Mouse (Mus musculus): ENCODE results near the gene 6030498E09Rik. TPM values are rescaled to one million over a fixed set of nuclear protein-coding genes. Genes with fewer than 3 reads are reported as not detected.

6030498E09Rik gene
- polyA plus RNA-seq (2012; rRNA removed) = not detected in 2 replicates

- Histone ChIP-seq H3K4me1 (ENCODE audit: control insufficient read depth, insufficient read depth, low read length) (no peaks in the 10 kb centered on the region), H3K27ac (ENCODE audit: insufficient read depth, low read length) (no peak within 1 kb of the TSS), H3K27me3 (ENCODE audit: control insufficient read depth, insufficient read depth, low read length) (no peaks in the 10 kb centered on the region), H3K4me3 (replicated peaks; ENCODE audit: insufficient read depth, low read depth, low read length) (no peak within 1 kb of the TSS)
- DNase-seq = no peak
- WGBS = 75% methylated on average over 9 of the region's 9 CpGs
- TF ChIP-seq CTCF (IDR thresholded peaks at IDR 0.05; ENCODE audit: borderline replicate concordance, insufficient read depth, low read depth, low read length) = no peak
- no peak for TF ChIP-seq POLR2A (IDR thresholded peaks at IDR 0.05; ENCODE audit: borderline replicate concordance, insufficient read depth, low read length)
Measured at GRCm38 (mm10) chrX:38772478-38772877, at the start of gene 6030498E09Rik. Gene 6030498E09Rik (plus strand): TSS chrX:38772671.

GRCm38 (mm10) chrX:38730081-38730480 is 42.4 kb upstream of the 6030498E09Rik start:
- H3K4me3 ChIP-seq (replicated peaks; ENCODE audit: insufficient read depth, low read depth, low read length) = no peak overlapping the region
- TF ChIP-seq POLR2A (IDR thresholded peaks at IDR 0.05; ENCODE audit: borderline replicate concordance, insufficient read depth, low read length) (no peak), CTCF (IDR thresholded peaks at IDR 0.05; ENCODE audit: borderline replicate concordance, insufficient read depth, low read depth, low read length) (no peak)
- WGBS = 51% methylated on average over 5 of the region's 5 CpGs

GRCm38 (mm10) chrX:38730639-38731038 is 41.8 kb upstream of the 6030498E09Rik start:
- TF ChIP-seq CTCF (IDR thresholded peaks at IDR 0.05; ENCODE audit: borderline replicate concordance, insufficient read depth, low read depth, low read length) (no peak), POLR2A (IDR thresholded peaks at IDR 0.05; ENCODE audit: borderline replicate concordance, insufficient read depth, low read length) (no peak)
- no peak for DNase-seq
- H3K4me1 ChIP-seq (ENCODE audit: control insufficient read depth, insufficient read depth, low read length) = no peaks in the 10 kb centered on the region
- no peak overlapping the region for H3K4me3 ChIP-seq (replicated peaks; ENCODE audit: insufficient read depth, low read depth, low read length)
- H3K27me3 ChIP-seq (ENCODE audit: control insufficient read depth, insufficient read depth, low read length) = no peaks in the 10 kb centered on the region
- 16% methylated on average over 2 of the region's 2 CpGs for WGBS
- no peak overlapping the region for H3K27ac ChIP-seq (ENCODE audit: insufficient read depth, low read length)

More at GRCm38 (mm10) chrX:38730081-38730480, 42.4 kb upstream of the 6030498E09Rik start:
- Histone ChIP-seq H3K27me3 (ENCODE audit: control insufficient read depth, insufficient read depth, low read length) (no peaks in the 10 kb centered on the region), H3K27ac (ENCODE audit: insufficient read depth, low read length) (no peak overlapping the region), H3K4me1 (ENCODE audit: control insufficient read depth, insufficient read depth, low read length) (no peaks in the 10 kb centered on the region)
- no peak for DNase-seq

- no peaks in the 10 kb centered on the region for H3K4me1 ChIP-seq (ENCODE audit: control insufficient read depth, insufficient read depth, low read length)
- H3K4me3 ChIP-seq (replicated peaks; ENCODE audit: insufficient read depth, low read depth, low read length) = no peak overlapping the region
- H3K27ac ChIP-seq (ENCODE audit: insufficient read depth, low read length) = no peak overlapping the region
- H3K27me3 ChIP-seq (ENCODE audit: control insufficient read depth, insufficient read depth, low read length) = no peaks in the 10 kb centered on the region
- WGBS = 94% methylated on average over 5 of the region's 5 CpGs
- no peak for DNase-seq
- TF ChIP-seq CTCF (IDR thresholded peaks at IDR 0.05; ENCODE audit: borderline replicate concordance, insufficient read depth, low read depth, low read length) (no peak), POLR2A (IDR thresholded peaks at IDR 0.05; ENCODE audit: borderline replicate concordance, insufficient read depth, low read length) (no peak)
Measured at GRCm38 (mm10) chrX:38733683-38734082, 38.8 kb upstream of the 6030498E09Rik start.

GRCm38 (mm10) chrX:38734916-38735880 is 37.3 kb upstream of the 6030498E09Rik start:
- DNase-seq = no peak
- TF ChIP-seq POLR2A (IDR thresholded peaks at IDR 0.05; ENCODE audit: borderline replicate concordance, insufficient read depth, low read length) = no peak
- TF ChIP-seq CTCF (IDR thresholded peaks at IDR 0.05; ENCODE audit: borderline replicate concordance, insufficient read depth, low read depth, low read length) = no peak
- WGBS = 34% methylated on average over 13 of the region's 13 CpGs
- Histone ChIP-seq H3K27ac (ENCODE audit: insufficient read depth, low read length) (no peak overlapping the region), H3K4me1 (ENCODE audit: control insufficient read depth, insufficient read depth, low read length) (no peaks in the 10 kb centered on the region), H3K27me3 (ENCODE audit: control insufficient read depth, insufficient read depth, low read length) (no peaks in the 10 kb centered on the region), H3K4me3 (replicated peaks; ENCODE audit: insufficient read depth, low read depth, low read length) (no peak overlapping the region)

GRCm38 (mm10) chrX:38771453-38771852 is 1.0 kb upstream of the 6030498E09Rik start:
- no peaks in the 10 kb centered on the region for H3K27me3 ChIP-seq (ENCODE audit: control insufficient read depth, insufficient read depth, low read length)
- H3K27ac ChIP-seq (ENCODE audit: insufficient read depth, low read length) = no peak overlapping the region
- H3K4me1 ChIP-seq (ENCODE audit: control insufficient read depth, insufficient read depth, low read length) = no peaks in the 10 kb centered on the region
- WGBS = 85% methylated on average over 2 of the region's 2 CpGs
- no peak for DNase-seq
- H3K4me3 ChIP-seq (replicated peaks; ENCODE audit: insufficient read depth, low read depth, low read length) = no peak overlapping the region
- no peak for TF ChIP-seq POLR2A (IDR thresholded peaks at IDR 0.05; ENCODE audit: borderline replicate concordance, insufficient read depth, low read length)
- no peak for TF ChIP-seq CTCF (IDR thresholded peaks at IDR 0.05; ENCODE audit: borderline replicate concordance, insufficient read depth, low read depth, low read length)

- no peak for DNase-seq
Measured at GRCm38 (mm10) chrX:38771886-38772285, 585 bp upstream of the 6030498E09Rik start.

GRCm38 (mm10) chrX:38794373-38794772 is 21.9 kb downstream of the 6030498E09Rik start:
- Histone ChIP-seq H3K27ac (ENCODE audit: insufficient read depth, low read length) (no peak overlapping the region), H3K4me3 (replicated peaks; ENCODE audit: insufficient read depth, low read depth, low read length) (no peak overlapping the region), H3K27me3 (ENCODE audit: control insufficient read depth, insufficient read depth, low read length) (no peaks in the 10 kb centered on the region), H3K4me1 (ENCODE audit: control insufficient read depth, insufficient read depth, low read length) (no peaks in the 10 kb centered on the region)
- TF ChIP-seq CTCF (IDR thresholded peaks at IDR 0.05; ENCODE audit: borderline replicate concordance, insufficient read depth, low read depth, low read length) (no peak), POLR2A (IDR thresholded peaks at IDR 0.05; ENCODE audit: borderline replicate concordance, insufficient read depth, low read length) (no peak)
- DNase-seq = no peak
- WGBS = 44% methylated on average over 3 of the region's 3 CpGs

More at GRCm38 (mm10) chrX:38771886-38772285, 585 bp upstream of the 6030498E09Rik start:
- Histone ChIP-seq H3K4me1 (ENCODE audit: control insufficient read depth, insufficient read depth, low read length) (no peaks in the 10 kb centered on the region), H3K4me3 (replicated peaks; ENCODE audit: insufficient read depth, low read depth, low read length) (no peak overlapping the region), H3K27ac (ENCODE audit: insufficient read depth, low read length) (no peak overlapping the region), H3K27me3 (ENCODE audit: control insufficient read depth, insufficient read depth, low read length) (no peaks in the 10 kb centered on the region)
- TF ChIP-seq POLR2A (IDR thresholded peaks at IDR 0.05; ENCODE audit: borderline replicate concordance, insufficient read depth, low read length) (no peak), CTCF (IDR thresholded peaks at IDR 0.05; ENCODE audit: borderline replicate concordance, insufficient read depth, low read depth, low read length) (no peak)
- 24% methylated on average over 3 of the region's 3 CpGs for WGBS

Measured in cerebellum, adult 2 months (tissue).